Mouse (Mus musculus) midbrain, embryonic 14.5 days (tissue): Measurements from ENCODE around the gene Rps21. TPM values are rescaled to one million over a fixed set of nuclear protein-coding genes. Genes with fewer than 3 reads are reported as not detected.

Experiments used
- microRNA-seq: library from miRNA; unstranded; fragments of <30 nt; microRNA quantifications from one replicate; pipeline ENCODE4, GENCODE M21; 2016
- polyA plus RNA-seq: library from polyadenylated mRNA; unstranded; fragments of >200 nt; fragmentation: Nextera tagmentation; extraction: Ambion mirVana; gene quantifications from 2 replicates; pipeline ENCODE4 v1.2.1, GENCODE M21; 2014

Gene Rps21
- polyA plus RNA-seq, 1 experiment from 2014 or later, result 409 TPM

Small RNA genes within 50 kb of the gene (microRNA-seq; reads per million reads assigned to microRNA genes)
- gene Mir3091, result 0.59 reads per million

Other genes with a start within 250 kb of the Rps21 start
- gene Lsm14b, start 232.4 kb upstream of the Rps21 start, polyA plus RNA-seq, result 21.2 and 35.9 TPM in 2 replicates
- 579 and 610 TPM in 2 replicates for gene Psma7, start 214.9 kb upstream of the Rps21 start, polyA plus RNA-seq
- 61.4 and 62.7 TPM in 2 replicates for gene Ss18l1, start 214.9 kb upstream of the Rps21 start, polyA plus RNA-seq
- 32.2 and 35.4 TPM in 2 replicates for gene Mtg2, start 186.8 kb upstream of the Rps21 start, polyA plus RNA-seq
- gene Hrh3, start 152.9 kb upstream of the Rps21 start, polyA plus RNA-seq, result 2.7 and 3.8 TPM in 2 replicates
- 67.2 and 76.6 TPM in 2 replicates for gene Osbpl2, start 138.1 kb upstream of the Rps21 start, polyA plus RNA-seq
- gene Adrm1, start 85.9 kb upstream of the Rps21 start, polyA plus RNA-seq, result 158 and 179 TPM in 2 replicates
- 1.2 and 1.8 TPM in 2 replicates for gene Lama5, start 31.5 kb upstream of the Rps21 start, polyA plus RNA-seq
- gene Cables2, start 16.1 kb downstream of the Rps21 start, polyA plus RNA-seq, result 32.0 and 37.5 TPM in 2 replicates
- gene Rbbp8nl, start 32.5 kb downstream of the Rps21 start, polyA plus RNA-seq, result not detected in 2 replicates
- gene Gata5, start 77.3 kb downstream of the Rps21 start, polyA plus RNA-seq, result not detected in 2 replicates
- 1.0 and 1.1 TPM in 2 replicates for gene Slco4a1, start 198.9 kb downstream of the Rps21 start, polyA plus RNA-seq
- gene Ntsr1, start 242.6 kb downstream of the Rps21 start, polyA plus RNA-seq, result 0.89 and 1.3 TPM in 2 replicates